Mouse (Mus musculus): ENCODE measurements around the gene Bpnt1.

Gene Bpnt1

GRCm38 (mm10) chr1:185331364-185331763 lies 585 bp upstream of the Bpnt1 start:
- DNase-seq (ENCODE audit: low spot score) = no peak

- DNase-seq (ENCODE audit: low spot score) = no peak
Measured at GRCm38 (mm10) chr1:185333651-185334050, 1.7 kb downstream of the Bpnt1 start.

GRCm38 (mm10) chr1:185334136-185334535 lies 2.2 kb downstream of the Bpnt1 start:
- DNase-seq (ENCODE audit: low spot score) = no peak

GRCm38 (mm10) chr1:185335231-185335765 lies 3.3 kb downstream of the Bpnt1 start:
- DNase-seq (ENCODE audit: low spot score) = no peak

- no peak for DNase-seq (ENCODE audit: low spot score)
Measured at GRCm38 (mm10) chr1:185336535-185336934, 4.6 kb downstream of the Bpnt1 start.

- no peak for DNase-seq (ENCODE audit: low spot score)
Measured at GRCm38 (mm10) chr1:185342441-185342840, 10.5 kb downstream of the Bpnt1 start.

GRCm38 (mm10) chr1:185343422-185343821 lies 11.5 kb downstream of the Bpnt1 start:
- DNase-seq (ENCODE audit: low spot score) = no peak

GRCm38 (mm10) chr1:185346188-185346587 lies 14.2 kb downstream of the Bpnt1 start:
- DNase-seq (ENCODE audit: low spot score) = no peak

GRCm38 (mm10) chr1:185349741-185350140 lies 17.8 kb downstream of the Bpnt1 start:
- no peak for DNase-seq (ENCODE audit: low spot score)

- DNase-seq (ENCODE audit: low spot score) = no peak
Measured at GRCm38 (mm10) chr1:185350611-185351010, 18.7 kb downstream of the Bpnt1 start.

- no peak for DNase-seq (ENCODE audit: low spot score)
Measured at GRCm38 (mm10) chr1:185352151-185352550, 20.2 kb downstream of the Bpnt1 start.

GRCm38 (mm10) chr1:185353351-185353750 lies 21.4 kb downstream of the Bpnt1 start:
- DNase-seq (ENCODE audit: low spot score) = no peak

GRCm38 (mm10) chr1:185354731-185355130 lies 22.8 kb downstream of the Bpnt1 start:
- DNase-seq (ENCODE audit: low spot score) = no peak

GRCm38 (mm10) chr1:185356246-185356645 lies 24.3 kb downstream of the Bpnt1 start:
- no peak for DNase-seq (ENCODE audit: low spot score)

- DNase-seq (ENCODE audit: low spot score) = no peak
Measured at GRCm38 (mm10) chr1:185358211-185358610, 26.3 kb downstream of the Bpnt1 start.

GRCm38 (mm10) chr1:185362677-185363520 lies 30.9 kb downstream of the Bpnt1 start, which contains the start of gene Eprs:
Gene Eprs, plus strand, starts transcription at chr1:185363044.
- peak; percentile 96 for DNase-seq (ENCODE audit: low spot score)

- peak; percentile 4 for DNase-seq (ENCODE audit: low spot score)
Measured at GRCm38 (mm10) chr1:185363526-185364182, 31.7 kb downstream of the Bpnt1 start.

GRCm38 (mm10) chr1:185364183-185364540 lies 32.2 kb downstream of the Bpnt1 start:
- DNase-seq (ENCODE audit: low spot score) = no peak

GRCm38 (mm10) chr1:185367383-185367782 lies 35.4 kb downstream of the Bpnt1 start:
- DNase-seq (ENCODE audit: low spot score) = no peak

GRCm38 (mm10) chr1:185369979-185370378 lies 38.0 kb downstream of the Bpnt1 start:
- no peak for DNase-seq (ENCODE audit: low spot score)

- no peak for DNase-seq (ENCODE audit: low spot score)
Measured at GRCm38 (mm10) chr1:185376390-185376789, 44.4 kb downstream of the Bpnt1 start.

- DNase-seq (ENCODE audit: low spot score) = no peak
Measured at GRCm38 (mm10) chr1:185377429-185377828, 45.5 kb downstream of the Bpnt1 start.

- DNase-seq (ENCODE audit: low spot score) = no peak
Measured at GRCm38 (mm10) chr1:185401615-185402014, 69.7 kb downstream of the Bpnt1 start.
